Mouse (Mus musculus) ES-E14 (cell line): ENCODE data around the gene Pdzd3. TPM values are rescaled to one million over a fixed set of nuclear protein-coding genes. Genes with fewer than 3 reads are reported as not detected.

Experiments used
- DNase-seq: peaks from one replicate; pipeline ENCODE4 v3.0.0-alpha.2; 2013; ENCODE audit warnings: low read depth, low spot score
- H3K27ac ChIP-seq: 2 replicates; pipeline ENCODE4 v1.5.1; 2012; ENCODE audit warnings: low read depth, mild to moderate bottlenecking, low read length, moderate library complexity, mixed read lengths; ENCODE audit not compliant: poor library complexity, insufficient read depth, severe bottlenecking
- H3K36me3 ChIP-seq: 2 replicates; pipeline ENCODE4 v1.6.1; 2012; ENCODE audit warnings: mild to moderate bottlenecking, low read length, moderate library complexity, mixed read lengths; ENCODE audit not compliant: control insufficient read depth, poor library complexity, insufficient read depth, severe bottlenecking
- H3K4me1 ChIP-seq, 2 experiments: fragments of 150-350 bp in 1 of 2; sonication (generic) in 1 of 2; 2 replicates each; pipeline ENCODE4 v1.6.1; 2012; ENCODE audit warnings: low read length in 2 of 2, mild to moderate bottlenecking in 1 of 2, mixed read lengths in 1 of 2; ENCODE audit not compliant: control insufficient read depth in 2 of 2, insufficient read depth in 2 of 2, poor library complexity in 1 of 2
- H3K4me3 ChIP-seq, 2 experiments: fragments of 150-350 bp in 1 of 2; sonication (generic) in 1 of 2; 2 replicates each; pipeline ENCODE4 v1.5.1; 2012; ENCODE audit warnings: low read length in 2 of 2, low read depth in 1 of 2, mild to moderate bottlenecking in 1 of 2, mixed read lengths in 1 of 2; ENCODE audit not compliant: insufficient read depth in 1 of 2, poor library complexity in 1 of 2, severe bottlenecking in 1 of 2
- H3K9ac ChIP-seq: 2 replicates; pipeline ENCODE4 v1.6.1; 2012; ENCODE audit warnings: low read depth, mild to moderate bottlenecking, low read length, mixed read lengths; ENCODE audit not compliant: poor library complexity, insufficient read depth, severe bottlenecking
- H3K9me3 ChIP-seq: fragments of 150-350 bp; sonication (generic); 2 replicates; pipeline ENCODE4 v1.6.1; 2012; ENCODE audit warnings: low read depth, mild to moderate bottlenecking, low read length; ENCODE audit not compliant: control insufficient read depth, insufficient read depth
- CHD2 ChIP-seq: IDR thresholded peaks from 2 replicates; pipeline ENCODE4 v1.6.1; 2014; ENCODE audit warnings: mild to moderate bottlenecking, low read depth, low read length, inconsistent platforms
- HCFC1 ChIP-seq: IDR thresholded peaks from 2 replicates; pipeline ENCODE4 v1.6.1; 2012; ENCODE audit warnings: low read length, inconsistent platforms, borderline replicate concordance; ENCODE audit not compliant: insufficient read depth
- MAFK ChIP-seq: IDR thresholded peaks from 2 replicates; pipeline ENCODE4 v1.6.1; 2014; ENCODE audit warnings: mild to moderate bottlenecking, low read depth, low read length, inconsistent platforms; ENCODE audit not compliant: insufficient read depth
- ZC3H11A ChIP-seq: IDR thresholded peaks from 2 replicates; pipeline ENCODE4 v1.6.1; 2012; ENCODE audit warnings: low read depth, mild to moderate bottlenecking, inconsistent platforms, low read length, borderline replicate concordance
- ZNF384 ChIP-seq: IDR thresholded peaks from 2 replicates; pipeline ENCODE4 v1.6.1; 2012; ENCODE audit warnings: low read depth, low read length, inconsistent platforms
- in situ Hi-C, 2 experiments: fragments of 600-800 bp; cut with MboI; formaldehyde crosslinking; loops; one replicate each; pipeline ENCODE4 v1.15.1; 2025; ENCODE audit warnings: low sequenced_read_pairs in 2 of 2, inconsistent platforms in 1 of 2; ENCODE audit not compliant: unreplicated experiment in 2 of 2
- total RNA-seq: library from RNA; depleted of rRNA; stranded (reverse); fragments of 300-350 nt; gene quantifications from 2 replicates; pipeline ENCODE4 v1.2.3, GENCODE M21; 2012

Pdzd3 gene
- total RNA-seq, 1 experiment = 1.1 TPM

DNA sequence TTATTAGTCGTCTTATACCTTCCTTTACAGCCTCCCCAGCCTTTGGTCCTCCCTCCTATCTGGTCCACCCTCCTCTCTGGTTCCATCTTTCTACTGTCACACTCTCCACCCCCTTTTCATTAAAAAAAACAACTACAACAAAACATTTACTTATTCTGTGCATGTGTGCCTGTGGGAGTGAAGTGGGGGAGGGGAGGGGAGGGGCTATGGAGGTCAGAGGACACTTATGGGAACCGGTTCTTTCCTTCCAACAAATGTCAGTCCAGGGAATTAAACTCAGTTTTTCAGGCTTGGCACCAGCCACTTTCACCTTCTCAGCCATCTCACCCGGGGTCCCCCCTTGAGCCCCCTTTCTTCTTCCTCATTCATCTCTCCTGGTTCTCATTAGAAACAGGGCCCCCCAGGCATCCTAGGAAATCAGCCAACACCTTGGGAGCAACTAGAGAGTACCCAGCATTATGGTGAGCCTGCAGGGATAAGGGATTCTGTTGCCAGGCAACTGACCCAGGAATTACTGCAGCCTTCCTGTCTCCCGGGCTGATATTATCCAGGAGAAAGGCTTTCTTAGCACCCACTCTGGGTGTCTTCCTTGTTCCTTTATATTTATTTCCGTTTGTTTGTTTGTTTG lies 3.4 kb upstream of the Pdzd3 start:
- no peak for TF ChIP-seq ZNF384
- no peak for TF ChIP-seq MAFK
- no peak for TF ChIP-seq CHD2
- TF ChIP-seq ZC3H11A = no peak
- in situ Hi-C loops = no loop called here
- Histone ChIP-seq H3K9me3 (no peaks in the 10 kb centered on the region), H3K36me3 (no peaks in the 10 kb centered on the region), H3K4me1 (peaks cover 0 to 7% of the 10 kb centered on the region in 2 experiments; a peak in 2 of 4 replicates), H3K9ac (no peak overlapping the region), H3K4me3 (no peak overlapping the region), H3K27ac (no peak overlapping the region)
- no peak for DNase-seq

- Histone ChIP-seq H3K4me3 (no peak overlapping the region), H3K9ac (no peak overlapping the region), H3K27ac (no peak overlapping the region), H3K36me3 (no peaks in the 10 kb centered on the region), H3K9me3 (no peaks in the 10 kb centered on the region), H3K4me1 (peaks cover 0 to 9% of the 10 kb centered on the region in 2 experiments; a peak in 2 of 4 replicates)
- in situ Hi-C loops = no loop called here
- TF ChIP-seq ZNF384 (no peak), CHD2 (no peak), HCFC1 (no peak), MAFK (no peak), ZC3H11A (no peak)
- DNase-seq = no peak
These were observed 2.2 kb upstream of the Pdzd3 start for GRCm38 (mm10) chr9:44253441-44253840.

- DNase-seq = no peak
- Histone ChIP-seq H3K9ac (no peak overlapping the region), H3K36me3 (no peaks in the 10 kb centered on the region), H3K4me1 (peaks cover 0 to 9% of the 10 kb centered on the region in 2 experiments; a peak in 2 of 4 replicates), H3K4me3 (no peak overlapping the region), H3K27ac (no peak overlapping the region), H3K9me3 (no peaks in the 10 kb centered on the region)
- in situ Hi-C loops = no loop called here
- TF ChIP-seq ZNF384 = no peak
- TF ChIP-seq HCFC1 = no peak
- no peak for TF ChIP-seq ZC3H11A
- no peak for TF ChIP-seq MAFK
- no peak for TF ChIP-seq CHD2
These were observed 826 bp downstream of the Pdzd3 start for GRCm38 (mm10) chr9:44250445-44250844.

DNA sequence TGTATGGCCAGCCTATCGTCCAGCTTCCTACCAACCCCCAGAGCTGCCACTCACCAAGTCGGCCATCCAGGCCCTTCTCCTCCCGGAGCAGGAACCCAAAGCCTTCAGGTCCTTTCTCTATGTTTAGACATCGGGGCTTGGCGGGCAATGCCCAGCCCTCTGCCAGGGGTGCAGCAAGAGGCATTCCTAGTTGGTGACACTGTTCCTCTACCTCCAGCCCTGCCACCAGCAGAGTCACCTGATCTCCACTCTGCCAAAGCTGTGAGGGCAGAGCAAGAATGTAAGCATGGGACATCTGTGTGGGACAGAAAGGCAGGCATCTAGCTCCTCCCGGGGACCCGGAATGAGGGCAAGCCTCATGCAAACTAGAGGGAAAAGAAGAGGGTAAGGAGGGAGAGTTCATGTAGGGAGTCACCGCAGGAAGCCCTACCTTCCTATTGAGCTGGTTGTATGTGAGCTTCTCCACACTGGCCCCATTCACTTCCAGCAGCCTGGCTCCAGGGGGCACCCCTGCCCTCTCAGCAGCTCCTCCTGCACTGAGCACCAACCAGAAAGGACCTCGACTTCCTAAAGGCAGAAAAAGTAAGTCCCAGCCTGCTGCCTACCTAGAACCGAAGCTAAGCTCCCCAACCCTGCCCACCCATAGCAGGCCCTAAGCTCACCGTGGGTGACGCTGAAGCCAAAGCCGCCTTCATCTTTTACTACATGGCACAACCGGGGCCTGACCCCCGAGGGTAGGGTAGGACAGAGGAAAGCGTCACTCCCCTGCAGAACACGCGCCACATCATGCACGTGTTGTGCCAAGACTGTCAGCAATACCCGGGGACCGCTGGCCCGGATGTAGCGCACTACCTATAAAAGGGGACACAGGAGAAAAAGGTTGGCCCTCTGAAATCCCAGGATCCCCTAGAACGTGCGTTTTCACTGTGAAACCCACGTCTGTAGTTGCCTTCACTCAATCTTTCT lies 1.8 kb downstream of the Pdzd3 start:
- Histone ChIP-seq H3K9ac (0 out of 2 replicates have a peak overlapping the region, but pooled peaks have one; percentile 8), H3K4me1 (peaks cover 0 to 9% of the 10 kb centered on the region in 2 experiments; a peak in 2 of 4 replicates), H3K9me3 (no peaks in the 10 kb centered on the region), H3K4me3 (peak overlapping the region; percentile 26 to 35; a peak in 1 of 4 replicates), H3K27ac (no peak overlapping the region), H3K36me3 (no peaks in the 10 kb centered on the region)
- in situ Hi-C loops = no loop called here
- TF ChIP-seq CHD2 (no peak), ZC3H11A (no peak), MAFK (no peak), ZNF384 (no peak)
- DNase-seq = no peak
